Mouse (Mus musculus) lung, embryonic 16.5 days (tissue): ENCODE data around the gene Rasl11a. TPM values are rescaled to one million over a fixed set of nuclear protein-coding genes. Genes with fewer than 3 reads are reported as not detected.

Source experiments
- ATAC-seq: fragments of 200-750 bp; cut with Nextera tagmentation; 2 replicates; pipeline ENCODE4 v1.8.0; 2017; ENCODE audit warnings: low read depth, mild to moderate bottlenecking, moderate library complexity
- H3K27ac ChIP-seq: fragments of 300-500 bp; sonication (generic); 2 replicates; pipeline ENCODE4 v1.5.1; 2014; ENCODE audit warnings: mild to moderate bottlenecking, control low read depth, low read length
- H3K27me3 ChIP-seq: fragments of 300-500 bp; sonication (generic); 2 replicates; pipeline ENCODE4 v1.6.1; 2014; ENCODE audit warnings: low read depth, low read length, mixed read lengths; ENCODE audit not compliant: control insufficient read depth, insufficient read depth
- H3K36me3 ChIP-seq: fragments of 300-500 bp; sonication (generic); 2 replicates; pipeline ENCODE4 v1.6.1; 2014; ENCODE audit warnings: low read length; ENCODE audit not compliant: control insufficient read depth, insufficient read depth
- H3K4me1 ChIP-seq: fragments of 300-500 bp; sonication (generic); replicated peaks from 2 replicates; pipeline ENCODE4 v1.6.1; 2014; ENCODE audit warnings: low read length, mixed read lengths; ENCODE audit not compliant: control insufficient read depth, insufficient read depth
- H3K4me2 ChIP-seq: fragments of 300-500 bp; sonication (generic); 2 replicates; pipeline ENCODE4 v1.6.1; 2014; ENCODE audit warnings: low read depth, low read length, control low read depth
- H3K4me3 ChIP-seq: fragments of 300-500 bp; sonication (generic); 2 replicates; pipeline ENCODE4 v1.5.1; 2014; ENCODE audit warnings: mild to moderate bottlenecking, low read length, control low read depth
- H3K9ac ChIP-seq: fragments of 300-500 bp; sonication (generic); 2 replicates; pipeline ENCODE4 v1.6.1; 2014; ENCODE audit warnings: low read length, control low read depth
- H3K9me3 ChIP-seq: fragments of 300-500 bp; sonication (generic); 2 replicates; pipeline ENCODE4 v1.6.1; 2016; ENCODE audit warnings: low read length; ENCODE audit not compliant: control insufficient read depth
- WGBS: fragments of 180-500 bp; shearing (Covaris S2); extraction: QIAGEN DNeasy Blood & Tissue Kit; methylation state at CpG from one replicate; pipeline ENCODE4 v1.1.7; 2014; 5-methylcytosine and 5-hydroxymethylcytosine counted together
- polyA plus RNA-seq: library from polyadenylated mRNA; unstranded; fragments of >200 nt; fragmentation: Nextera tagmentation; extraction: Ambion mirVana; gene quantifications from 2 replicates; pipeline ENCODE4 v1.2.1, GENCODE M21; 2015

The Rasl11a gene
- polyA plus RNA-seq, 1 experiment from 2014 or later: 30.0 TPM

- WGBS: 58% methylated on average over 8 of the region's 8 CpGs
- H3K9ac ChIP-seq: no peak overlapping the region
- H3K4me3 ChIP-seq: no peak overlapping the region
- H3K4me1 ChIP-seq: no peaks in the 10 kb centered on the region
- H3K27ac ChIP-seq: no peak overlapping the region
- H3K27me3 ChIP-seq: no peaks in the 10 kb centered on the region
- no peak overlapping the region for H3K4me2 ChIP-seq
- no peaks in the 10 kb centered on the region for H3K9me3 ChIP-seq
- H3K36me3 ChIP-seq: no peaks in the 10 kb centered on the region
- ATAC-seq: no peak
These were observed 25.8 kb upstream of the Rasl11a start for GRCm38 (mm10) chr5:146818906-146819623.

DNA sequence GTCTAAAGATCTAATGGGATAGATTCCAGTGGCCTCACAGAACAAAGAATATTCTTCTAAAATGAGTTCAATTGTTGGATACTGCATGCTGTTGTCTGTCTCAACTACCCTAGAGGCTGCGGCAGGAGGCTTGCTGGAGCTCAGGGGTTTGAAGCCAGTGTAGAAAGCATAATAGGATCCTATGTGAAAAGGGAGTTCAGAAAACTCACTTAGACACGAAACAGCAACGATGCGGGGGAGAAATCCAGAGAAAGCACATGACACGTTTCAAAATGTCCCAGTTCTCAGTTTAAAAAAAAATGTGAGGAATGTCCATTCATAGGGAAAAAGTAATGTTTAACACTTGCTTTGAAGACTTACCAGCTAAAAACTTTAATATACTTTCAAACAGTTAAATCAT is 21.9 kb upstream of the Rasl11a start:
- Histone ChIP-seq H3K27me3 (no peaks in the 10 kb centered on the region), H3K9ac (no peak overlapping the region), H3K9me3 (no peaks in the 10 kb centered on the region), H3K27ac (no peak overlapping the region), H3K4me3 (no peak overlapping the region), H3K4me1 (peaks cover 4% of the 10 kb centered on the region; the same call in 1 of the 2 replicates), H3K36me3 (no peaks in the 10 kb centered on the region), H3K4me2 (no peak overlapping the region)
- 61% methylated on average over 5 of the region's 5 CpGs for WGBS
- no peak for ATAC-seq

DNA sequence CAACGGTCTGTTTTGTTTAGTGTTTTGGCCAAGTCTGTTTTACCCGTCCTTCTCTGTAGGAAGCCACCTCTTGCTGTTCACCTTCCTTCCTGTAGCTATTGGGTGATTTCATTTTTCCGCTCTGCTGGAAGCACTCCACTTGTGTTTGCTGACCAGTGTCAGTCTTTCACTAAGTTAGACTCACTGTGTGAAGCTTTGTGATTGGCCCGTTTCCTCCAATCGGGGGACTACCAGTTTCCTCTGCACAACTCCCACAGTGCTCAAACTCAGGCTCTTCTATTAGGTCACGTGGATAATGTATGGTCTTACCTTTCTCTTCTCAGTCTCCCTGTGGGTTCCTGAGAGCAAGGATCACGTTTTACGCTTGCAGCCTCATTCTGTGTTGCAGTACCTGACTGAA is 15.3 kb upstream of the Rasl11a start:
- no peak for ATAC-seq
- Histone ChIP-seq H3K4me1 (peaks cover 16% of the 10 kb centered on the region), H3K4me2 (peak overlapping the region; percentile 27; the same call in 1 of the 2 replicates), H3K27me3 (no peaks in the 10 kb centered on the region), H3K36me3 (0 out of 2 replicates have a peak, but pooled peaks cover 1% of the 10 kb centered on the region), H3K9ac (no peak overlapping the region), H3K27ac (no peak overlapping the region), H3K4me3 (no peak overlapping the region), H3K9me3 (no peaks in the 10 kb centered on the region)
- 36% methylated on average over 8 of the region's 8 CpGs for WGBS

- ATAC-seq: peak; percentile 26
- Histone ChIP-seq H3K4me3 (peak overlapping the region; percentile 95), H3K4me2 (peak overlapping the region; percentile 95), H3K27me3 (no peaks in the 10 kb centered on the region), H3K4me1 (peaks cover 16% of the 10 kb centered on the region), H3K9me3 (no peaks in the 10 kb centered on the region), H3K36me3 (peaks cover 24% of the 10 kb centered on the region), H3K27ac (peak overlapping the region; percentile 88), H3K9ac (peak overlapping the region; percentile 98)
- WGBS: 24% methylated on average over 7 of the region's 7 CpGs
These were observed 12.5 kb upstream of the Rasl11a start for GRCm38 (mm10) chr5:146832435-146832768.

DNA sequence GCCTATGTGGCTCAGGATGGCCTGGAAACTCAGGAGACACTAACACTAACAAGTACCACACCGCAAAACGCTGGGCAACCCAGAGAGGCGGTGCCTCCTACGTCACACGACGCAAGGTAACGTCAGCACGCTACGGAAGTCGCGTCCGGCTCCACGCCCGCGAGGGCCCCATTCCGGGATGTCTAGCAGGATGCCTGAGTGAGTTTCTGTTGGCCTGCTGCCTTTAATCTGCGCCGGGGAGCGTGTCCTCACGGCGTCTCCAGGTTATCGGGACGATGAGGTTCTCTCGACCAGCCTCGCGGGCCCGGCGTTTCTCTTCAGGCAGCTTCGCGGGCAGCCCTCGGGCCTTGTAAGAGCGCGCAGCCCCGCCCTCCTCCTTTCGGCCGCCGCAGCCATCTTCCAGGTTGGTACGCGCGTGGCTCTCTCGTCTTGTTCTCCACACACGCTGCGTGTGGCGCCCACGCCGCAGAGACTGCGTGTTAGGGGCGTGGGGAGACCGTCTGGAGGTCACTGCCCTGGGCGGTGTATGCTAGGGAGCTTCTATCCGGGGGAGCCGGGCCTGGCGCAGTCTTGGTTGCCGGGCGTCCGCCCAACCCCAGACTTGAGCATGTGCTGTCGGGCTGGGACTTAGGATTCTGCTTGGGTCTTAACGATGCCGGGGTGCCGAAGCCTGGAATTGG is 12.0 kb upstream of the Rasl11a start, which contains the start of gene Rpl21:
Rpl21 (plus strand) TSS at position 122 of the 680 bp plus-strand sequence.
- under 1% methylated on average over 60 of the region's 60 CpGs for WGBS
- ATAC-seq: peak; percentile 98
- H3K4me2 ChIP-seq: peak within 1 kb of the TSS; percentile 95

DNA sequence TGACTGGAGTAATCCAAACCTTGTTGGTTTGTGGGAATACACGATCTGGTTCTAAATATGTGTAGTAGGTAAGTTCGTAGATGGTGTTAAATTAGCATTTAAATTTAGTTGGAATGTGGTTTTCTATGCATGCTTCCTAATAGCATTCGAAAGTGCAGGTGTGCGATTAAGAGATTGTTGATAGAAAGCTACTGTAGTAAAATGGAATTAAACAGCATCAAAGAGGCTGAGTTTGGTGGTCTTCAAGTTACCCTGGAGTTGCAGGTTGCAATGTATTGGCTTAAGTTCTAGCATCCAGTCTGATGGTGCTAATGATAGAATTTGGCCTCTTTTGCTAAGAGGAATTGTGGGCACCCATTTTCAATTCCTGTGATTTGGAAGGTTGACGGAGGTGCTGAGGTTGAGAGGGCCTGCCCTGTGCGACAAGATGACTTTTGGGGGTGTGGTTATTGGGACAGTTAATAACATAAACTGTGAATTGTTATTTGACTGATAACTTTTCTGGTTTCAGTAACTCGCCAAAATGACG is 11.1 kb upstream of the Rasl11a start:
- peaks cover 32% of the 10 kb centered on the region for H3K36me3 ChIP-seq
- peaks cover 16% of the 10 kb centered on the region for H3K4me1 ChIP-seq
- H3K4me3 ChIP-seq: peak overlapping the region; percentile 95
- peak overlapping the region; percentile 95 for H3K4me2 ChIP-seq
- no peaks in the 10 kb centered on the region for H3K27me3 ChIP-seq
- peak overlapping the region; percentile 98 for H3K9ac ChIP-seq
- 8% methylated on average over 8 of the region's 8 CpGs for WGBS
- ATAC-seq: no peak
- no peaks in the 10 kb centered on the region for H3K9me3 ChIP-seq
- H3K27ac ChIP-seq: peak overlapping the region; percentile 88

More for the DNA sequence above, 12.0 kb upstream of the Rasl11a start, which contains the start of gene Rpl21:
- Histone ChIP-seq H3K36me3 (peaks cover 27% of the 10 kb centered on the region), H3K4me3 (peak within 1 kb of the TSS; percentile 95), H3K27me3 (no peaks in the 10 kb centered on the region), H3K9ac (peak within 1 kb of the TSS; percentile 98), H3K9me3 (no peaks in the 10 kb centered on the region), H3K4me1 (peaks cover 16% of the 10 kb centered on the region), H3K27ac (peak within 1 kb of the TSS; percentile 88)

DNA sequence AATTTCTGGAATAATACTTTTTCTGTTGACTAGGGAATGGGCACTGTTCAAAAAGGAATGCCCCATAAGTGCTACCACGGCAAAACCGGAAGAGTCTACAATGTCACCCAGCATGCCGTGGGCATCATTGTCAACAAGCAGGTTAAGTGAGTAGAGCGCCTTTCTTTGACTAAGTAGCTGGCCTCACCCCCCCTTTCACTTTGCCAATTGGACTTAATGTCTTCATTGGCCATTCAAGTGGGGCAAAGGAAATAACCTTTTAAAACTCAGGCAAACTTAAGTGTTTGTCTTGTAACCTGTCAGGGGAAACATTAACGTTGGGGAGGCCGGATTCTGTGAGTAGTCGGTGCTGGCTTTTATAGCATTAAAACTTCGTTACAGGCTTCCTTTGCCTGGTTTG is 9.9 kb upstream of the Rasl11a start:
- Histone ChIP-seq H3K27ac (peak overlapping the region; percentile 27; the same call in 1 of the 2 replicates), H3K27me3 (no peaks in the 10 kb centered on the region), H3K4me1 (peaks cover 19% of the 10 kb centered on the region), H3K4me2 (no peak overlapping the region), H3K36me3 (peaks cover 32% of the 10 kb centered on the region), H3K9me3 (no peaks in the 10 kb centered on the region), H3K4me3 (no peak overlapping the region), H3K9ac (0 out of 2 replicates have a peak overlapping the region, but pooled peaks have one; percentile 24)
- ATAC-seq: no peak
- WGBS: 50% methylated on average over 8 of the region's 8 CpGs

DNA sequence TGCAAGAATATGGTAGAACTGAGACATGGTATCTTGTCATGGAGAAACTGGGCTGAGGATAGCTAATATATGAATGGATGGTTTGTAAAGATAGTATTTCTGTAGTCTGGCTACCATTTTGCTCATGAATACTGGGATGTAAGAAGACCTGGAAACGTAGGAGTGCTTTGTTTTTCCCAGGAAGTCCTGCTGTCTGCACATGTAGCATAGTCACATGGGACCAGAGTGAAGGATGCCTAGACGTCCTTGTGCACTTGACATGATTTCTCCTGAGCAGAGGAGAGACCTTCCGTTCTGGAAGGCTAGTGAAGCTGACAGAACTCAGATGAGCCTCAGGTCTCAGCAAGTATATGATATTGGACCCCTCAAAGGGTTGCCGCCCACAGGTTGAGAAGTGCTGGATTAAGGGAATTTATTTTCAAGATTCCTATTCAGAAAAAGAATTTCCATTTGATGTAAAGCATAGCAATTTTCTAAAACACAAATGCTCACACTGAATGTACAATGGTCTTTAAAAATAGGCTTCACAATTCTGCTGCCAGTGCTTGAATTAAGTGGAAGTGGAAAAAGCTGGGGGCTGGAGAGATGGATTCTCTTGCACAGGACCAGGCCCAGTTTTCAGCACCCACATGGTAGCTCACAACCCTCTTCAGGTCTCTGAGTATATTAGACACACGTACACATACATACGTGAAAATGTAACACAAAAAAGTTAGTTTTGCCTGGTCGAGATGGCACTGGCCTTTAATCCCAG is 6.7 kb upstream of the Rasl11a start:
- H3K4me2 ChIP-seq: no peak overlapping the region
- 57% methylated on average over 7 of the region's 7 CpGs for WGBS
- no peaks in the 10 kb centered on the region for H3K9me3 ChIP-seq
- peaks cover 15% of the 10 kb centered on the region; the same call in 1 of the 2 replicates for H3K4me1 ChIP-seq
- H3K36me3 ChIP-seq: peaks cover 32% of the 10 kb centered on the region
- H3K27me3 ChIP-seq: no peaks in the 10 kb centered on the region
- ATAC-seq: no peak
- H3K27ac ChIP-seq: no peak overlapping the region
- H3K4me3 ChIP-seq: no peak overlapping the region
- H3K9ac ChIP-seq: no peak overlapping the region
